Mouse (Mus musculus) forebrain, embryonic 13.5 days (tissue): ENCODE data around the gene Eid2b. TPM values are rescaled to one million over a fixed set of nuclear protein-coding genes. Genes with fewer than 3 reads are reported as not detected.

Source experiments
- ATAC-seq: fragments of 200-750 bp; cut with Nextera tagmentation; 2 replicates; pipeline ENCODE4 v1.8.0; 2017
- H3K27ac ChIP-seq: fragments of 300-500 bp; sonication (generic); 2 replicates; pipeline ENCODE4 v1.5.1; 2015; ENCODE audit warnings: inconsistent platforms, mild to moderate bottlenecking, moderate library complexity
- H3K27me3 ChIP-seq: fragments of 300-500 bp; sonication (generic); 2 replicates; pipeline ENCODE4 v1.6.1; 2015; ENCODE audit warnings: mild to moderate bottlenecking, inconsistent platforms
- H3K36me3 ChIP-seq: fragments of 300-500 bp; sonication (generic); 2 replicates; pipeline ENCODE4 v1.6.1; 2015; ENCODE audit warnings: mild to moderate bottlenecking, inconsistent platforms; ENCODE audit not compliant: poor library complexity, severe bottlenecking
- H3K4me1 ChIP-seq: fragments of 300-500 bp; sonication (generic); 2 replicates; pipeline ENCODE4 v1.6.1; 2015; ENCODE audit warnings: inconsistent platforms
- H3K4me2 ChIP-seq: fragments of 300-500 bp; sonication (generic); 2 replicates; pipeline ENCODE4 v1.6.1; 2015; ENCODE audit warnings: inconsistent platforms, mild to moderate bottlenecking, moderate library complexity
- H3K4me3 ChIP-seq: fragments of 300-500 bp; sonication (generic); 2 replicates; pipeline ENCODE4 v1.5.1; 2015; ENCODE audit warnings: mild to moderate bottlenecking, inconsistent platforms
- H3K9ac ChIP-seq: fragments of 300-500 bp; sonication (generic); 2 replicates; pipeline ENCODE4 v1.6.1; 2015; ENCODE audit warnings: mild to moderate bottlenecking, inconsistent platforms
- H3K9me3 ChIP-seq: fragments of 300-500 bp; sonication (generic); replicated peaks from 2 replicates; pipeline ENCODE4 v1.6.1; 2016; ENCODE audit warnings: inconsistent platforms
- WGBS: fragments of 180-500 bp; shearing (Covaris S2); methylation state at CpG from one replicate; pipeline ENCODE4 v1.1.7; 2015; 5-methylcytosine and 5-hydroxymethylcytosine counted together
- polyA plus RNA-seq: library from polyadenylated mRNA; unstranded; fragments of >200 nt; fragmentation: Nextera tagmentation; extraction: Ambion mirVana; gene quantifications from 2 replicates; pipeline ENCODE4 v1.2.1, GENCODE M21; 2015

Gene Eid2b
- polyA plus RNA-seq, 1 experiment from 2014 or later, result 30.3 TPM

DNA sequence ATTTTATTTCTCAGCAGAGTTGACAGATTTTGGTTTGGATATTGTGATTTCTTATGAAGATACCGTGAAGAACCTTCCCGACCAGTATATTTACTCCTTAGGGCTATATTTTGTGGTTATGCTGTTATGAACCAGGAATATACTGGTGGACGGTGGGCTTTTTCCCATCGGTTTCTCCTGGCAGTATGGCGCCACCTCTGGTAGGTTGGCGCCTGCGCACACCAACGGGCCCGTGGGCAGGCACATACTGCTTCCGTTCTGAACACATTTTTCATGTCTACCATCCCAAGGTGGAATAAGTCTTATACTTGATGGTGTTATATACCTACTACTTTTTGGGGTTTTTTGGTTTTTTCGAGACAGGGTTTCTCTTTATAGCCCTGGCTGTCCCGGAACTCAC lies 8.2 kb upstream of the Eid2b start:
- Histone ChIP-seq H3K36me3 (peaks cover 47% of the 10 kb centered on the region), H3K9me3 (no peaks in the 10 kb centered on the region), H3K4me1 (peaks cover 15% of the 10 kb centered on the region), H3K4me2 (peak overlapping the region; percentile 83), H3K4me3 (0 out of 2 replicates have a peak overlapping the region, but pooled peaks have one; percentile 1), H3K9ac (no peak overlapping the region), H3K27ac (no peak overlapping the region), H3K27me3 (no peaks in the 10 kb centered on the region)
- WGBS, result 95% methylated on average over 12 of the region's 12 CpGs
- no peak for ATAC-seq

DNA sequence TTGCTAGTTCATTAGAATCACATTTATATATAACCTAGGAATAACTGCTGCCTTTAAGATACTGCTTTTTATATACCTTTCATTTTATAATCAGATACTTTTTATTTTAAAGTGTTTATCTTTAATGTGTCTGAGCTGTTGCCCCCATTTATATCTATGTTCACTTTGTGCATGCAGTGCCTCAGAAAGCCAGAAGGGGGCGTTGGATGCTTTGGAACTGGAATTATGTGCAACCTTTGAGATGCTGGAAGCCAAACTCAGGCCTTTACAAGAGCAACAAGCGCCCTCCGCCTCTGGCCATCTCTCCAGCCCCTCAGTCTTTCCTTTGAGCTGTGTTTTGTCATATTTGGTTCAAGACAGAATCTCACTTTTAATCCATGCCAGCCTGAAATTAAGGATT lies 5.8 kb upstream of the Eid2b start:
- Histone ChIP-seq H3K4me1 (peaks cover 15% of the 10 kb centered on the region), H3K4me3 (no peak overlapping the region), H3K27ac (no peak overlapping the region), H3K9ac (no peak overlapping the region), H3K36me3 (peaks cover 50% of the 10 kb centered on the region), H3K4me2 (no peak overlapping the region), H3K27me3 (no peaks in the 10 kb centered on the region), H3K9me3 (no peaks in the 10 kb centered on the region)
- 76% methylated on average over 3 of the region's 3 CpGs for WGBS
- no peak for ATAC-seq

DNA sequence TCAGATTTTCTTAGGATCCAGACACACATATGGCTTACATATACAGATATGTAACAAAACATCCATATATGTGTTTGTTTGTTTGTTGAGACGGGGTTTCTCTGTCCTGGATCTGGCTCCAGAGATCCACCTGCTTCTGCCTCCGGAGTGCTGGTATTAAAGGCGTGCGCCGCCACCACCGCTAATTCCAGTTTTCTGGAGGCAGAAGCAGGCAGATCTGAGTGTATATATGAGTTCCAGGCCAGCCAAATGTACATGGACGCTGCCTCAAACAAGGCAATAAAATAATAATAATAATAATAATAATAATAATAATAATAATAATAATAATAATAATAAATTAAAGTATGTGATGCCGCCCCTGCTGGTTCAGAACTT lies 313 bp upstream of the Eid2b start:
- no peak overlapping the region for H3K4me2 ChIP-seq
- no peaks in the 10 kb centered on the region for H3K9me3 ChIP-seq
- WGBS, result 70% methylated on average over 8 of the region's 8 CpGs
- H3K27me3 ChIP-seq, result no peaks in the 10 kb centered on the region
- ATAC-seq, result peak; percentile 62; the same call in 1 of the 2 replicates
- no peak overlapping the region for H3K4me3 ChIP-seq
- H3K9ac ChIP-seq, result no peak overlapping the region
- H3K4me1 ChIP-seq, result peaks cover 22% of the 10 kb centered on the region
- H3K36me3 ChIP-seq, result peaks cover 29% of the 10 kb centered on the region
- H3K27ac ChIP-seq, result no peak overlapping the region

DNA sequence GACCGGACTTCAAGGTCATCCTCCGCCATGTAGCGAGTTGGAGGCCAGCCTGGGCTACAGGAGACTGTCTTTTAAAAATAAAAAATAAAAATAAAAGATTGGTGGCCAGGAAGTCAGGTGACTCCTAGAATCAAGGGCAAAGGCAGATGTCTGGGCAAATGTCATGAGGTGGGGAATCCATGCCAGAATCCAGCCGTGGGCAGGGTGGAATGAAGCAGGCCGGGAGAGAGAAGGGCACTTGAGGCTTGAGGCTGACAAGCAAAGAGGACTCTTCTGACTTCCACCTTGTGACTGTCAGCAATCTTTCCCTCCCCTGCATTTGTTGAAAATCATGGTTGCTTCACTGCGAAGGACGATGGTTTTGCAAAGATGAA lies 727 bp downstream of the Eid2b start:
- no peak for ATAC-seq
- Histone ChIP-seq H3K4me1 (peaks cover 22% of the 10 kb centered on the region), H3K9ac (peak overlapping the region; percentile 87), H3K27me3 (no peaks in the 10 kb centered on the region), H3K9me3 (no peaks in the 10 kb centered on the region), H3K27ac (no peak overlapping the region), H3K4me3 (peak overlapping the region; percentile 63), H3K36me3 (peaks cover 18% of the 10 kb centered on the region), H3K4me2 (peak overlapping the region; percentile 79)
- WGBS, result 86% methylated on average over 7 of the region's 7 CpGs

DNA sequence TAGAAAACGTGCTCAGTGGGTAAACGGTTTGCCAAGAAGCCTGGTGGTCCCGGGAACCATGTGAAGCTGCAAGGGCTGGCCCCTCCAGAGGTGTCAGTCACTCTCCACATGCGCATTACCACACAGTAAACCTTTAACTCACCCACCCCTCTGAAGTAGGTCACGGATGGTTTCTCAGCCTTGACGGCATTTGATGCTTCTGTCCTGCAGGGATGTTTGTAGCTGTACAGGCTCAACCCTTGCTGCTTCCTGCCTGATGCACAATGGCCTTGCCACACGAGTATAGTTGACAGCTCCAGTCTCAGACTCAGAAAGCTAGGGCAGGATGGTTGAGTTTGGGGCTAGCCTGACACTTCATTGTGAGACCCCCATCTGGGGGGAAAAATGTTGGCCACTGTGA lies 3.1 kb downstream of the Eid2b start:
- 87% methylated on average over 7 of the region's 7 CpGs for WGBS
- H3K9me3 ChIP-seq, result no peaks in the 10 kb centered on the region
- H3K27me3 ChIP-seq, result no peaks in the 10 kb centered on the region

DNA sequence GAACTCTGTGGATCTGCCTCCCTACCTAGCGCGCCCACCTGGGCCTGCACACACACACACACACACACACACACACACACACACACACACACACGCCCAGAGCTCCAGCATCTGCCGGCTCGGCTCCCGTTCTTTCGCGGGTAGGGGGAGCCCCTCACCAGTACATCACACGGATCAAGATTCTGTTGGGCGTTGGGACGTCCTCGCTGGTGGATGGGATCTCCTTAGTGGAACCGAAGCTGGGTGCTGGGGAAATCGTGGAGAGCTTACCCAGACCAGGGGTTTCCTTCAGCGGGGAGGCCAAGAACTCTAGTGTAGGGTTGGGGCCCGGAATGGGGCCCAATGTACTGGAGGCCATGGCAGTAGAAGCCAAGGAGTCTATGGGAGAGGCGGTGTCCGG lies 12.6 kb downstream of the Eid2b start:
- Histone ChIP-seq H3K27ac (no peak overlapping the region), H3K4me1 (peaks cover 25% of the 10 kb centered on the region), H3K36me3 (0 out of 2 replicates have a peak, but pooled peaks cover 2% of the 10 kb centered on the region), H3K4me2 (peak overlapping the region; percentile 53), H3K27me3 (peaks cover 85% of the 10 kb centered on the region), H3K9ac (peak overlapping the region; percentile 45; the same call in 1 of the 2 replicates), H3K9me3 (no peaks in the 10 kb centered on the region), H3K4me3 (peak overlapping the region; percentile 28)
- 0% methylated on average over 16 of the region's 18 CpGs for WGBS
- peak; percentile 48; the same call in 1 of the 2 replicates for ATAC-seq

More for the DNA sequence above, 3.1 kb downstream of the Eid2b start:
- H3K36me3 ChIP-seq, result 0 out of 2 replicates have a peak, but pooled peaks cover 5% of the 10 kb centered on the region
- H3K9ac ChIP-seq, result no peak overlapping the region
- peaks cover 22% of the 10 kb centered on the region for H3K4me1 ChIP-seq
- no peak overlapping the region for H3K27ac ChIP-seq
- no peak for ATAC-seq
- H3K4me2 ChIP-seq, result no peak overlapping the region
- no peak overlapping the region for H3K4me3 ChIP-seq

DNA sequence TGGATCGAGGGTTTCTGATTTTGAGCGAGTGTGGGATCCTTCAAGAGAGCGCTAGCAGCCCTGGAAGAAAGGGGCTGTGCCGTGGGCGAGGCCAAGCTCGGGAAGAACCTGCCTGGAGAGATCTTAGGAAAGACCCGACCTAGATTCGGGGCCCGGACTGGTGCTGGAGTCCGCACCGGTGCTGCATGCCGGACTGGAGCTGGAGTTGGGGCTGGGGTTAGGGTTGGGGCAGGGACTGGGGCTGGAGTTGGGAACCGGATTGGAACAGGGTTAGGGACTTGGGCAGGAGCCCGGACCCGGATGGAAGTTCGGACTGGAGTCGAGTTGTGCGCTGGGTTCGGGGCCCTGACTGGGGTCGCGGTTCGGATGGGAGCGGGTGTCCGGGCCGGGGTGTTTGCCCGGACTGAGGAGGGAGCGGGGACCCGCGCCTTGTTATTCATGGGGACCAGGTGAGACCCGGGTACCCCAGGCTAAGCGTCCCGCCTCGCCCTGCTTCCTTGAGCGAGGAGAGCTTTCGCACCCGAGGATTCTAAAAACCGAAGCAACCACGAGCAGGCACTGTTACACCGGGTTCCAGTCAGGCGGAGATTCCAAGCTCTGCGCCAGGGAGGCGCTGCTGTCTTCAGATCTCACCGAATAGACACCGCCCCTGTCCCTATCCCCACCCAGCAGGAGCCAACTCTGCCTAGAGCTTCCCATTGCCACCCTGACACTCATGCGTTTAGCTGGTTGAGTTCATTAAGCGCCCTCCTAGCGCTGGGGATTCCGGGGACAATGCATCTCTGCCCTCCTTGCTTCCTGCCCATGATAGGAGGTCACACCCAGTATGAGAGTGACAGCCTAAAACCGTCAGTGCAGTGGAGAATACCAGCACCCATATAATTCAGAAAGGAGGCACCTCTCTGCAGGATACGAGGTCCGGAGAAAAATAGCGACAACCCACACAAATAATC lies 13.4 kb downstream of the Eid2b start, which contains the start of gene Selenov:
Gene Selenov, minus strand, starts transcription at position 549 of the 953 bp plus-strand sequence.
- Histone ChIP-seq H3K9me3 (no peaks in the 10 kb centered on the region), H3K4me1 (peaks cover 25% of the 10 kb centered on the region), H3K27me3 (peaks cover 91% of the 10 kb centered on the region), H3K36me3 (0 out of 2 replicates have a peak, but pooled peaks cover 2% of the 10 kb centered on the region), H3K4me2 (peak within 1 kb of the TSS; percentile 53), H3K9ac (peak within 1 kb of the TSS; percentile 45), H3K4me3 (peak within 1 kb of the TSS; percentile 28), H3K27ac (no peak within 1 kb of the TSS)
- ATAC-seq, result peak; percentile 23; the same call in 1 of the 2 replicates
- 2% methylated on average over 52 of the region's 52 CpGs for WGBS

DNA sequence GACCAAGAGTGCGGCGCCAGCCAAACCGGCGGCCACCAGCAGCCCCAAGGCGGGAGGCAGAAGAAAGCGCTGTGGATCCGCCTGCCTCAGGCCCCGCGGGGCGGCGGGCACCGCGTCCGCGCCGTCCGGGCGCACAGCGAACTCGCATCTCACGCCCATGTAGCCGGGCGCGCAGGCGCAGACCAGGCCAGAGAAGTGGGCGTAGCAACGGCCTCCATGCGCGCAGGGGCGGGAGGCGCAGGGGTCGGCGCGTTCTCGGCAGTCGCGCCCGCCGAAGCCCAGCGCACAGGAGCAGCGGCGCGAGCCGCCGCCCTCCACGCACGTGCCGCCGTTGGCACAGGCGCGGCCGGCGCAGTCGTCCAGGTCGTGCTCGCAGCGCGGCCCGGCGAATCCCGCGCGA lies 16.9 kb downstream of the Eid2b start:
- peak overlapping the region; percentile 51 for H3K4me3 ChIP-seq
- H3K9ac ChIP-seq, result peak overlapping the region; percentile 70
- no peaks in the 10 kb centered on the region for H3K9me3 ChIP-seq
- peaks cover 33% of the 10 kb centered on the region for H3K4me1 ChIP-seq
- peak; percentile 73 for ATAC-seq
- 1% methylated on average over 60 of the region's 63 CpGs for WGBS
- no peak overlapping the region for H3K27ac ChIP-seq
- peaks cover 7% of the 10 kb centered on the region; the same call in 1 of the 2 replicates for H3K36me3 ChIP-seq
- peak overlapping the region; percentile 82 for H3K4me2 ChIP-seq
- H3K27me3 ChIP-seq, result peaks cover 90% of the 10 kb centered on the region

DNA sequence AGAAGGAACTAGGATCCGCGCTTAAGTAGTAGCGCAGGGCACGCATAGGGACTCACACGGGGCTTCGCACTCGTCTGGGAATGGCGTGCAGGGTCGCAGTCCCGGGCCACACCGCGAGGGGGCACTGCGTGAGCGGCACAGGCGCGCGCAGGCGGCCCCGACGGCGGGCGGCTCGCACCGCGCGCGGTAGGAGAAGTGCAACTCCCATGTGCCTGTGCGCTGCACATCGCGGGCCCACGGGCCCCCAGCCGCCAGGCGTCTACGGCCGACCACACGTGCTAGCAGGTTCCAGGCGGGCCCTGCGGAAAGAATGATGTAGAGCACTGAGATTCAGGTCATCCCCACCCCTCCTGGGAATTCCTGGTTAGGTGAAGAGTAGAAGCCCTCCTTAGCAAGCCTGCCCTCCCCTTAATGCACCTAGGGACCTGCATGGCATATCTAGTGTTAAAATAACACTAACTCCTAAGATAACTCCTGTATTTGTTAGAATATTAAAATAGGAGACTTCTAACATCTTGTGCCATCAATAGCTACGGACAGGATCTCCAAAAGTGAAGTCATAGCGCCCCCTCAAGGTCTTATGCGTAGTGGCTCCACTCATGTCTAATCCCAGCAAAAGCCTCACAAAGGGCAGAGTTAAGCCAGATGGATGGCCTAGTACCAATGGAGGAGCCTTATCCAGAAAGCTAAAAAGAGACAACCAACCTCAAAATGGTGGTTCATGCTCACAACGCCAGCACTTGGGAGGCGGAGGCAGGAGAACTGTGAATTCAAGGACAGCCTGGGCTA lies 21.5 kb downstream of the Eid2b start:
- peaks cover 5% of the 10 kb centered on the region; the same call in 1 of the 2 replicates for H3K36me3 ChIP-seq
- peaks cover 49% of the 10 kb centered on the region for H3K4me1 ChIP-seq
- H3K9ac ChIP-seq, result peak overlapping the region; percentile 34; the same call in 1 of the 2 replicates
- H3K4me2 ChIP-seq, result peak overlapping the region; percentile 64
- peak overlapping the region; percentile 51 for H3K4me3 ChIP-seq
- ATAC-seq, result no peak
- 6% methylated on average over 39 of the region's 43 CpGs for WGBS
- no peaks in the 10 kb centered on the region for H3K9me3 ChIP-seq
- H3K27me3 ChIP-seq, result peaks cover 60% of the 10 kb centered on the region
- H3K27ac ChIP-seq, result 0 out of 2 replicates have a peak overlapping the region, but pooled peaks have one; percentile 31

DNA sequence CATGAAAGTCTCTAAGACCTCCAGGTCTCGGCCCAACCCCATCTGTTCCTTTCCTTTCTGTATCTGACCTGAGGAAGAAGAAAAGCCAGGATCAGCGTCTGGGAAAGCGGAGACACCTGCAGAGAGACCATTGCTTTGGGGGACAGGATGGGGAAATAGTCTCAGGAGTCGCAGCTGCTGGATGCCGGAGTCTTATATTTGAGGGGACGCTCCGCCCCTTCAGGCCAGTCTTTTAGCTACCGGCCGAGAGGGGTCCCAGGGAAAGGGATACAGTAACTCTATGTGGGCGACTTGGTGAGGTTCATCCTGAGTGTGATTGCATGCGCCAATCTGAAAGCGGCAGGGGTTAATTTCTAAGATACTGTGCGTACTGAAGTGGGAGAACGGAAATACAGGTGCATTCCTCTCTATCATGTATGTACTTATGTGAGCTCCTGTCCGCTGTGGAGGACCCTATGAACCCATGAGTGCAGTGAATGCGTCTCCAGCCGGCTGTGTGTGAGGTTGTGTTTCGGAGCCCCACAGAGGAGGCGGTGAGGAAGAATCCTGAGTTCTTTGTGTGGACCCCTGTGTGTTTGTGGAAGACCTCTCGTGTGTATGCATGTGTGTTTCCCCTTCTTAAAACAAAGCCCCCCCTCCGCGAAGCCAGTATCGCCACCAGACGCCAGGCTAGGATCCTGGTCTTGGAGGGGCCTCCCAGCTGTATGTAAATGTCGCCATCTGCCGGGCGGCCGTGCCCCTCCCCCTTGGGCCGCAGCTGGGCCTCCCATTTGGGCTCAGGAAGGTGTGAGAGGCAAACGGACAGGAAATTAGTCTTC lies 24.3 kb downstream of the Eid2b start, which contains the start of gene Dll3:
Gene Dll3, minus strand, starts transcription at position 623 of the 818 bp plus-strand sequence.
- H3K27me3 ChIP-seq, result peaks cover 35% of the 10 kb centered on the region
- H3K4me2 ChIP-seq, result peak within 1 kb of the TSS; percentile 64
- peaks cover 39% of the 10 kb centered on the region for H3K4me1 ChIP-seq
- H3K9ac ChIP-seq, result peak within 1 kb of the TSS; percentile 80
- peaks cover 29% of the 10 kb centered on the region for H3K36me3 ChIP-seq
- peak; percentile 76 for ATAC-seq
- WGBS, result under 1% methylated on average over 28 of the region's 30 CpGs
- peak within 1 kb of the TSS; percentile 91 for H3K27ac ChIP-seq
- H3K4me3 ChIP-seq, result peak within 1 kb of the TSS; percentile 51
- H3K9me3 ChIP-seq, result no peaks in the 10 kb centered on the region

DNA sequence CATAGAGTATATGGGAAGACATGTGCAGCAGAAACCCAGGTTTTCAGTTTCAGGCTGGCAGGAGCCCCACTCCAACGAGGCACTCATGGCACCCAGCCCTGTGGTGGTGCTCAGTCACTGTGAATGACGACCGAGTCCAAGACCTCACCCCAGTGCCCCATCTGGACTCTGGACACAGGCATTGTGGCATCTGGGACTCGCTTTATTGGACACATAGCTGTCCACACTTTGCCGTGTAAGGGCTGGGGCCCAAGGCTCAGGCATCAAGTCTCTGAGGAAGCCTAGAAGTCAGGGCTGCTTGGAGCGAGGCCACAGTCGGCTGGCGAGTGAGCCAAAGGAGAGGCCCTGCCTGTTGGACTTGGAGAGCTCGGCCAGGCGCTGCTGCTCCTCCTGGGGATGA lies 28.1 kb downstream of the Eid2b start:
- 94% methylated on average over 10 of the region's 10 CpGs for WGBS
- ATAC-seq, result no peak
- Histone ChIP-seq H3K4me2 (no peak overlapping the region), H3K9me3 (no peaks in the 10 kb centered on the region), H3K9ac (no peak overlapping the region), H3K4me1 (peaks cover 47% of the 10 kb centered on the region), H3K4me3 (no peak overlapping the region), H3K36me3 (peaks cover 59% of the 10 kb centered on the region), H3K27ac (no peak overlapping the region), H3K27me3 (0 out of 2 replicates have a peak, but pooled peaks cover 5% of the 10 kb centered on the region)
